Mouse (Mus musculus): ENCODE measurements at regions not wholly inside any gene's neighbourhood (a gene's known extent, or its start where the extent isn't known, plus 50 kb on each side); places are given as distances from the start of the nearest gene placed in this dataset.
A peak's percentile ranks its signal among the peaks of the same experiment; 100 is the strongest.

DNA sequence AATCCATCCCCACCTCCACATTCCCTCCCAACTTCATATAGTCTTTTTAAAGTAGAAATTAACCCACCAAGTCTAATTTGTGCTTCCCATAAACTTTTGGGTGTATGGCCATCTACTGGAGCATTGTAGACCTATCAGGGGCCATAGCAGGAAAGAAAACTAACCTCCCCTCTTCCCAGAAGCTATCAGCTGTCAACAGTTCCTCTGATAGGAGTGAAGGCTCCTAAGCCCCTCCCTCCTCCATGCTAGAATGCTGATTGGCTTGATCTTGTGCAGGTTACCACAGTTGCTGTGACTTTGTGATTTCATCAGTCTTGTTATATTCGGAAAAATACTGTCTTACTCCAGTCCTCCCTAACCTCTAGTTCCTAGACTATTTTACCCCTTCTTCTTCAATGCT lies 109.4 kb upstream of the Nhs start:
- TF ChIP-seq CTCF (IDR thresholded peaks at IDR 0.05; ENCODE audit: low read depth) (no peak), EP300 (IDR thresholded peaks at IDR 0.05; ENCODE audit: low read depth) (peak; percentile 23; the same call in 1 of the 2 replicates)
